Mouse (Mus musculus): Measurements from ENCODE around the gene Dock4.
A peak's percentile ranks its signal among the peaks of the same experiment; 100 is the strongest.
"Not testable (repeated sequence)": the region's sequence is repeated elsewhere in the genome, so short reads cannot be mapped to it uniquely, and the experiment has no call there.

Dock4 gene

GRCm38 (mm10) chr12:40872716-40873115 lies 427.0 kb downstream of the Dock4 start:
- DNase-seq (ENCODE audit: low read depth, low spot score): no peak

- DNase-seq (ENCODE audit: low read depth, low spot score): not testable (repeated sequence)
These were observed 427.5 kb downstream of the Dock4 start for GRCm38 (mm10) chr12:40873267-40873666.

DNA sequence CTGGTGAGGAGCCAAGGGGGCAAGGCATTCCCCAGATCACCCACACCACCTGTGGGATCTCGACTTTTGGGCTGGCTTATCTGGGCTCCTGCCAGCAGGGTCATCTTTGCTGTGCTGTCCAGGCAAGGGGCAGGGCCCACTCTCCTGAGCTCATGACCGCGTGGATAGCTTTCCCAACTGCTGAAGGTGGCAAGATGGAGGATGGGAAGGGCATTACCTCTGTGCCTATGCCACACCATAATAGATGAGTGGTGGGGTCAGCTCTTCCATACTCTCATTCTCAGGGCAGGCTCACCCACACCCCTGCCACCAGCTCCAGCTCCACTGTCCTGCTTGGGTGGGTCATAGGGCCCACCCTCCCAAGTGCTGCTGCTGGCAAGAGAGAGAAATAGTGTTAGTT lies 439.2 kb downstream of the Dock4 start:
- DNase-seq (ENCODE audit: low read depth, low spot score): no peak

GRCm38 (mm10) chr12:40885377-40885776 lies 439.6 kb downstream of the Dock4 start:
- DNase-seq (ENCODE audit: low read depth, low spot score): no peak

DNA sequence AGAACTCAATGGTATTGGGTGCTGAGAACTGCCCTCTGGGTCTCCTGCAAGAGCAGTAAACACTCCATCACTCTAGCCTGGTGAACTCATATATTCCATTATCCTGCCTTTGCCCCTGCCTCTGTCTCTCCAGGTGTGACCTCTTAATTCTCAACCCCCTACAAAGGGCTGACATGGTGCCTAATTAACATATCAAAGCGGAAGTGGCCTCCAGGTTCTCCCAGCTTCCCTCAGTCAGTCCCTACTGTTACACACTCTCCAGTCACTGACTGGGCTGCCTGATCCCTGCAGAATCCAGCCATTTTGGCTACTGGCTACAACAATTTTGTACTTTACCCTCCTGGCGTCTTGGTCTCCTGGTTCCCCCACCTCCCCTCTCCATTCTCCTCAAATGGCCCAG lies 441.7 kb downstream of the Dock4 start:
- DNase-seq (ENCODE audit: low read depth, low spot score): no peak

DNA sequence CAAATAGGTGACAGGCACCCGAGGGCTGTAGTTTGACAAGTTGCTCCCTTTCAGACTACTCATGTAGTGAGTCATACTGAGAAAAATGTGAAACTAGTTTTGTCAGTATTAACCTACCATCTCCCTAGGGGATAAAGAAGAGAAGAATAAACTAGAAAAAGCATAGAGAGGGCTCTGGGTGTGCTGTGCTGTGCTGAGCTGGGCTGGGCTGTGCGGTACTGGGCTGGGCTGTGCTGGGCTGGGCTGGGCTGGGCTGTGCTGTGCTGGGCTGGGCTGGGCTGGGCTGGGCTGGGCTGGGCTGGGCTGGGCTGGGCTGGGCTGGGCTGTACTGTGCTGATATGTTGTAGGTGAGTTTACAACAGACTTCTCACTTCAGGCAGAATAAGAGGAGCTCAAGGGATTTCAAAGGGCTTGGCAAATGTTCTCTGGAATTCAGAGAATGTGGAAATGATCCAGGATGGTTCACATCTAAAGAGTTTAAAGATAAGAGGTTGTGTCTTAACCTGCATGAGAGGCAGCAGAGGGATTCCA lies 442.6 kb downstream of the Dock4 start:
- DNase-seq (ENCODE audit: low read depth, low spot score): no peak

DNA sequence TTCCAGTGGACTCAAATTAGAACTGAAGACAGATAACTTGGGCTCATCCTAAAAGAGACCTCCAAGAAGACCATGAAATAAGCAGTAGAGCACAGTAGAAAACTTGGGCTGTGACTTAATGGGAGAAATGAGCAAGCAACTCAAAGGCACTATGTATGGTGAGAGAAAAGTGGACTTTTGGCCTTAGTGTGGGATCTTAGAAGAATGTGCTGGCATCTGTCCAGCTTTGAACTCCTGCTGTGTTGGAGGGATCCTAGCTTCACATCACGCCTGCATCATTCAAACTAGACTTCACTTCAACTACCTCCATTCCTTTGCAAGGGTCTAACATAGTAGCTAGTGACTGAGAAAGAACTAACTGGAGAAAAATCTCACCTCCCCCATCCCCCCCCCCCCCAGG lies 443.1 kb downstream of the Dock4 start:
- DNase-seq (ENCODE audit: low read depth, low spot score): no peak

GRCm38 (mm10) chr12:40889534-40889933 lies 443.8 kb downstream of the Dock4 start:
- no peak for DNase-seq (ENCODE audit: low read depth, low spot score)

- DNase-seq (ENCODE audit: low read depth, low spot score): no peak
These were observed 445.4 kb downstream of the Dock4 start for GRCm38 (mm10) chr12:40891168-40891567.

GRCm38 (mm10) chr12:40893741-40894140 lies 448.0 kb downstream of the Dock4 start:
- DNase-seq (ENCODE audit: low read depth, low spot score): peak; percentile 2

DNA sequence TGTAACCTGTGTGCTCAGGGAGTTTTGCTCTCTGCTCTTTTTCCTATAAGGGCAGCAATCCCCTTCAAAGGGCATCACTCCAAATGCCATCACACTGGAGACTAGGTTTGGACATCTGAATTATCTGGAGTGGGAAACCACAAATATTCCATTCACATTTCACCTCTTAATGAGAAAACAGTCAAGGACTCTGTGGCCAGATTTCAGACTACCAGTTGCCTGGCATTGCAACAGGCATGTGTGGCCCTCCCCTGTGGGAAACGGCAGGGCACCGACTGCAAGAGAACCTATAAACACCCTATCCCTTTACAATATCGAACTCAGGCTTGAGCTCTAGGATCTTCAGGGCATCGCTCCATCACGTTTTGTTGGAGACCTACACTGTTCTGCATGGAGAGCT lies 448.9 kb downstream of the Dock4 start:
- DNase-seq (ENCODE audit: low read depth, low spot score): no peak

Data from CD4-positive, CD25-positive, alpha-beta regulatory T cell, adult 2 months (primary cell).